Mouse (Mus musculus) left cerebral cortex, adult 2 months (tissue): Measurements from ENCODE around the gene Slfn9. TPM values are rescaled to one million over a fixed set of nuclear protein-coding genes. Genes with fewer than 3 reads are reported as not detected.
"Not testable (repeated sequence)": the region's sequence is repeated elsewhere in the genome, so short reads cannot be mapped to it uniquely, and the experiment has no call there.

Experiments
- DNase-seq, 2 experiments: peaks; one replicate each; pipeline ENCODE4 v3.0.0; 2021 to 2022; ENCODE audit warnings: low spot score in 2 of 2, mixed read lengths in 1 of 2; ENCODE audit errors: extremely low spot score in 1 of 2
- H3K27ac ChIP-seq: fragments of 200-600 bp; 2 replicates; pipeline ENCODE4 v1.8.1; 2022
- H3K4me3 ChIP-seq: fragments of 200-600 bp; 2 replicates; pipeline ENCODE4 v1.8.1; 2022
- CTCF ChIP-seq: fragments of 200-600 bp; IDR thresholded peaks from 2 replicates; pipeline ENCODE4 v1.8.1; 2022; ENCODE audit warnings: antibody characterized with exemption, mild to moderate bottlenecking, moderate library complexity
- intact Hi-C: fragments of 180-260 bp; cut with DNase I; formaldehyde crosslinking; loops from one replicate; pipeline ENCODE4 v1.15.1; 2025
- total RNA-seq, 2 experiments: library from RNA; stranded (reverse); gene quantifications; 2 replicates each; pipeline ENCODE4 v1.2.3; 2021

The Slfn9 gene
- total RNA-seq, 2 experiments from 2014 or later = 0.26 to 0.45 TPM

- H3K4me3 ChIP-seq = peak overlapping the region; percentile 37
Measured at GRCm38 (mm10) chr11:82952612-82953542, 38.8 kb downstream of the Slfn9 start.

DNA sequence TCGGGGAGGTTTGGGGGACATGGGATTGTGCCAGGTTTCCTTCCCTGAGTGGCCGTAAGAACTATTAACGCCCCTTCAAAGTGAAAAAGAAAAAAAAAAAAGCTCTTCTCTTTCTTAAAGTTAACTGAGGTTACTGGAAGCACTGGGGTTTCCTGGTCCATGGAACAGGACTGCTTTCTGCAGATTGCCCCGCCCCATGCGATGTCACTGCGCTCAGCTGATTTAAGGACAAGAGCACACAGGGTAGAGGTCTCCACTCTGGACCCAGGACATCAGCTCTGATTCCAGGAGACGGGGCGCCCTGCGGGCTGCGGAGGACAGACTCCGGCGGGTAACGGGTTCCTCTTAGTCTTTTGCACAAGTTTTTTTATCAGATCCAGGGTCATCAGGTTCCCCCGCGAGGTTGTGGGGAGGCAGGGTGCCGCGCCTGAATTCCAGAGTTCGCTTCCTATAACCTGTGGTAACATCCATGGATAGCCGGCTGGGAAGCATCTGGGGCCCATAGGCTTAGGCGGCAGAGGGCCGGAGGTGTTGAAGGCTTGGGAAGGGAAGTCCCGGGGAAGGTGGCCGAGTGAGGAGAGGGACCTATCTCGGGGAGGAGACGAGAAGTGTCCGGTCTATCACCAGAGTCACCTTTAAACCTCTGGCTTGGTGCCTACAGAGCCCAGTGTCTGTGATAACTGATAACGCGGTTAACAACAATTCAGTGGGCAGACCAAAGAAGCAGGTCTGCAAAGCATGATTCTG lies 39.6 kb downstream of the Slfn9 start:
- TF ChIP-seq CTCF = no peak
- intact Hi-C loops = no loop called here
- Histone ChIP-seq H3K27ac (peak overlapping the region; percentile 67), H3K4me3 (peak overlapping the region; percentile 37)
- no peak for DNase-seq

More at GRCm38 (mm10) chr11:82952612-82953542, 38.8 kb downstream of the Slfn9 start:
- TF ChIP-seq CTCF = no peak
- H3K27ac ChIP-seq = no peak overlapping the region
- no peak for DNase-seq
- intact Hi-C loops = no loop called here

GRCm38 (mm10) chr11:82950736-82951481 lies 40.7 kb downstream of the Slfn9 start, which contains the start of gene Slfn5:
TSS of gene Slfn5 (plus strand) at chr11:82951349.
- peak within 1 kb of the TSS; percentile 67 for H3K27ac ChIP-seq
- H3K4me3 ChIP-seq = peak within 1 kb of the TSS; percentile 37
- TF ChIP-seq CTCF = no peak
- DNase-seq = no peak
- intact Hi-C loops = no loop called here

- no peak for DNase-seq
- TF ChIP-seq CTCF = no peak
- no peak overlapping the region for H3K27ac ChIP-seq
- intact Hi-C loops = no loop called here
- H3K4me3 ChIP-seq = no peak overlapping the region
Measured at GRCm38 (mm10) chr11:82949036-82949435, 42.6 kb downstream of the Slfn9 start.

DNA sequence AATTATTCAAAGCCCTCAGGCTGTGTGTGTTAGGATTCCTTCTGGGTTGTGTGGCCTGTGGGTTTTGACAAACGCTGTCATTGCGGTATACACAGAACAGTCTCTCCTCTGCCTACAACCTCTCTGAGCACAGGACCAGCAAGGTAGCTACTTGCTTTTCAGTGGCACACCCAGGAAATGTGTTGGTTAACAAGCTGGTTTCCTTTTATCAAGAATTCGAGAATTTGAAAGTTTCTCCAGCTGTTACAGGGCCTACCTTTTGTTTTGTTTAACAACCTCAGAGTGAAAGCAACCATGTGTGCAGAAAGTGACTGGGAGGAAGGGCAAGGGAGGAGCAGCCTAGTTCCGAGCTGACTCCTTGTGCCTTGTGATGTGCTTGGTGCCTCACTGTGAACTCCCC lies 44.2 kb downstream of the Slfn9 start:
- TF ChIP-seq CTCF = no peak
- no peak for DNase-seq
- intact Hi-C loops = no loop called here
- Histone ChIP-seq H3K4me3 (no peak overlapping the region), H3K27ac (no peak overlapping the region)

GRCm38 (mm10) chr11:82945636-82946035 lies 46.0 kb downstream of the Slfn9 start:
- intact Hi-C loops = no loop called here
- H3K27ac ChIP-seq = no peak overlapping the region
- no peak for DNase-seq
- no peak for TF ChIP-seq CTCF
- no peak overlapping the region for H3K4me3 ChIP-seq

DNA sequence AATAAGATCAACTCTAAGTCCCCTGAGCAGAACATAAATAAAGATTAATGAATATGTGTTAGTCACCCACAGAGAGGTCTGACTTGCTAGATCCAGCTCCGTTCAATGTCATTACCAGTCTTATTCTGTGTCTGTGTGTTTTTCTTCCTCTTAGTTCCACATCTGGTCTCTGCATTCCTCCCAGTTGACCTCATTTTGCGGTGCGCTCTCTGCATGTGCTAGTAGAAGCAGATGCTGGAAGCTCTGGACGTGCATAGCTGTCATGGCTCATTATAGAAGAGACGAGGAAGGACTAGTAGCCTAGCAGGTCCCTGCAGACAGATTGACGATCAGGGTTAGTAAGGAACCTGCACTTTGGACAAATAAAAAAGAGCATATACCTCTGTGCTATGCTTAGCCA lies 48.3 kb downstream of the Slfn9 start:
- no peak overlapping the region for H3K4me3 ChIP-seq
- no peak for DNase-seq
- intact Hi-C loops = no loop called here
- no peak overlapping the region for H3K27ac ChIP-seq
- no peak for TF ChIP-seq CTCF

- intact Hi-C loops = no loop called here
- DNase-seq = no peak
- no peak for TF ChIP-seq CTCF
- Histone ChIP-seq H3K27ac (no peak overlapping the region), H3K4me3 (peak overlapping the region; percentile 41)
Measured at GRCm38 (mm10) chr11:82933186-82933585, 58.4 kb downstream of the Slfn9 start.

GRCm38 (mm10) chr11:82931671-82932450 lies 59.8 kb downstream of the Slfn9 start:
- H3K27ac ChIP-seq, intact Hi-C loops, DNase-seq: not testable (repeated sequence)
- peak overlapping the region; percentile 41 for H3K4me3 ChIP-seq

DNA sequence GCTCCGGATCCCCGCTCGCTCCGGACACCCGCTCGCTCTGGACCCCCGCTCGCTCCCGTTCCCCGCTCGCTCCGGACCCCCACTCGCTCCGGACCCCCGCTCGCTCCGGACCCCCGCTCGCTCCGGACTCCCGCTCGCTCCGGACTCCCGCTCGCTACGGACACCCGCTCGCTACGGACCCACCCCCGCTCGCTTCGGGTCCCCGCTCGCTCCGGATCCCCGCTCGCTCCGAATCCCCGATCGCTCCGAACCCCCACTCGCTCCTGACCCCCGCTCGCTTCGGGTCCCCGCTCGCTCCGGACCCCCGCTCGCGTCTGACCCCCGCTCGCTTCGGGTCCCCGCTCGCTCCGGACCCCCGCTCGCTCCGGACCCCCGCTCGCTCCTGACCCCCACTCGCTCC lies 60.5 kb downstream of the Slfn9 start:
- H3K27ac ChIP-seq, intact Hi-C loops, DNase-seq: not testable (repeated sequence)
- peak overlapping the region; percentile 41 for H3K4me3 ChIP-seq

DNA sequence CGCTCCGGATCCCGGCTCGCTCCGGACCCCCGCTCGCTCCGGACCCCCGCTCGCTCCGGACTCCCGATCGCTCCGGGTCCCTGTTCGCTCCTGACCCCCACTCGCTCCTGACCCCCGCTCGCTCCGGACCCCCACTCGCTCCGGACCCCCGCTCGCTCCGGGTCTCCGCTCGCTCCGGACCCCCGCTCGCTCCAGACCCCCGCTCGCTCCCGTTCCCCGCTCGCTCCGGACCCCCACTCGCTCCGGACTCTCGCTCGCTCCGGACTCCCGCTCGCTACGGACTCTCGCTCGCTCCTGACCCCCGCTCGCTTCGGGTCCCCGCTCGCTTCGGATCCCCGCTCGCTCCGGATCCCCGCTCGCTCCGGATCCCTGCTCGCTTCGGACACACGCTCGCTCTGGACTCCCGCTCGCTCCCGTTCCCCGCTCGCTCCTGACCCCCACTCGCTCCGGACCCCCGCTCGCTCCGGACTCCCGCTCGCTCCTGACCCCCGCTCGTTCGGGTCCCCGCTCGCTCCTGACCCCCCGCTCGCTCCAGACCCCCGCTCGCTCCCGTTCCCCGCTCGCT lies 61.2 kb downstream of the Slfn9 start:
- H3K27ac ChIP-seq, DNase-seq, intact Hi-C loops: not testable (repeated sequence)
- peak overlapping the region; percentile 41 for H3K4me3 ChIP-seq
